Mouse (Mus musculus): ENCODE data around the gene Phtf2.

The Phtf2 gene

GRCm38 (mm10) chr5:20881915-20882800 is at the start of gene Phtf2, which contains the start of gene Tmem60:
Phtf2 (minus strand) TSS chr5:20882124.
Tmem60 (plus strand) TSS chr5:20882191.
- peak; percentile 99 to 100 for DNase-seq

DNA sequence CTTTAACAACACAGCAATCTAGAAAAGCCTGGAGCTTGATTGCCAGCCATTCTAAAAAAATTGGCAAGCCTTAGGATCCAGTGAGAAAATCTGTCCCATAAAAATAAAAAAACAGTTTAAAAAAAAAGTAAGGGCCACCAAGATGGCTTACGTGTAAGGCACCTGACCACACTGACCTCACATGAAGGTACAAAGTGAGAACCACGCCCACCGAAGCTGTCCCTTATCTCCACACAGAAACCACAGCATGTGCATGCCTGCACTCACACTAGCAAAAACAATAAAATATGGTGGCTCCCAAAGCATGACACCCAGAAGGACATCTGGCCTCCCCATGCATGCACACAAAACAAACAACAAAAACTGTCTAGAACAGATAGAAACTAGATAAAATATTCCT is 49.4 kb upstream of the Phtf2 start:
- DNase-seq = no peak

GRCm38 (mm10) chr5:20930430-20930829 is 48.5 kb upstream of the Phtf2 start:
- DNase-seq = no peak

- DNase-seq = no peak
Measured at GRCm38 (mm10) chr5:20929669-20930151, 47.8 kb upstream of the Phtf2 start.

- DNase-seq = no peak
Measured at GRCm38 (mm10) chr5:20925451-20925850, 43.5 kb upstream of the Phtf2 start.

DNA sequence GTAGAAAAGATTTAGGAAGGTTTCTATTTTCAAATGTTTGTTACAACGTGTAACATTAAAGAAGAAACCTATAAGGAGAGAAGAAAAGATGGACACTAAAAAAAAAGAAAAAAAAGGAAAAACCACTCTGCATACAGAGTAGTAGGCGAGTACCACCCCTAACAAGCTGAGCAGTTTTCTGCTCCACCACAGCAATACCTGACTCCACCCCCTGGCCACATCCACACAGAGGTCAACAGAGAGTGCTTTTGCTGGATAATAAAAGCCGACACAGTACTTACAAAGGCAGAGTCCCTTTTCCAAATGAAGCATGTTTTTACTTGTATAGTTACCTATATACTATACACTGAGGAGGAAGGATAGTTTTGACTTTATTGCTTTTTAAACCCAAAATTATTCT is 42.7 kb upstream of the Phtf2 start:
- DNase-seq = peak in 1 of 2 experiments; percentile 36

DNA sequence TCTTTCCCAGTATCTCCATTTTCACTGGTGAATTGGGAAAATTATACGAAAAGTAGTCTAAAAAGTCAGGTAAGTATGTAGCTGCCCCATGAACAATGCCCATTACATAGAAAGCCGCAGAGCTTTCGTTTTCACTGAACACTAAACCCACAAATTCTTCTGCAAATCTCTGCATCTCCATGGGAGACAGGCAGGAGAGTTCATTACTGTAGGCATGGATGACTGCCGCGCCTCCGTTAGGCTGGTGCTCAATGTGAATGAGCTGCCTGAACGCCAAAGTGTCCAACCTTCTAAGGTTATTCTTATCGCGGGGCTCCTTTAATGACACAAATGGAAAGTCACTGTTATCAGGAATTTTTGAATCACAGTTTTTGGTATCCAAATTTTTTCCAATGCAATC is 37.6 kb upstream of the Phtf2 start:
- no peak for DNase-seq

GRCm38 (mm10) chr5:20918967-20919366 is 37.0 kb upstream of the Phtf2 start:
- no peak for DNase-seq

DNA sequence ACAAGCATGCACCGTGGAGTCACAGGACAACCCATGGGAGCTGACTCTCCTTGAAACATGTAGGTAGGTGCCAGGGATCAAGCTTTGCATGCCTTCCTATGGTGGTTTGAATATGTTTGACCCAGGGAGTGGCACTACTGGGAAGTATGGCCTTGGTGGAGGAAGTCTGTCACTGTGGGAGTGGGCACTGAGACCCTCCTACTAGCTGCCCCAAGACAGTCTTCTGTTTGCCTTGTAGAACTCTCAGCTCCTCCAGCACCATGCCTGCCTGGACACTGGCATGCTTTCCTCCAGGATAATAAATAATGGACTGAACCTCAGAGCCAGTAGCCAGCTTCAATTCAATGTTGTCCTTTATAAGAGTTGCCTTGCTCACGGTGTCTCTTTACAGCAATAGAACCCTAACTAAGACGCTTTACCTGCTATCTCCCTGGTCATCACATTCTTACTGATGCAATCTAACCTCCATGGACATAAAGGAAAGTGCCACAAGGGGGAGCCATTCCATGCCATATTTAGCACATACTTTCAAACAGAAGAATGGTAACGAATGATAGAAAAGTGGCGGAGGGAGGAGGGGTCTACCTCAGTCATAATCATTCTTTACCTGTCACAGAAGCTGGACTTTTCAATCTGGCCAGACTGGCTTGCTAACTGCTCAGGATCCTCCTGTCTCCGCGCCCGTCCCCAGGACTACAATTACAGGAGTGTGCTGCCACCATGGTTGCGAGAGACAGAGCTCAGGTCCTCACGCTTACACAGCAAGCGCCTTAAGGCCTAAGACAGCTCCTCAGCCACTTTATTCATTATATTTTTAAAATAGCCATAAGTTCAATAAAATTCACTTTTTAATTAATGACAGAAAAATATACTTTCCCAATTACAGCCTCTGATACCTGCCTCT is 31.7 kb upstream of the Phtf2 start:
- DNase-seq = peak; percentile 77 to 88

- no peak for DNase-seq
Measured at GRCm38 (mm10) chr5:20911741-20912140, 29.8 kb upstream of the Phtf2 start.

- DNase-seq = no peak
Measured at GRCm38 (mm10) chr5:20906191-20906590, 24.3 kb upstream of the Phtf2 start.

DNA sequence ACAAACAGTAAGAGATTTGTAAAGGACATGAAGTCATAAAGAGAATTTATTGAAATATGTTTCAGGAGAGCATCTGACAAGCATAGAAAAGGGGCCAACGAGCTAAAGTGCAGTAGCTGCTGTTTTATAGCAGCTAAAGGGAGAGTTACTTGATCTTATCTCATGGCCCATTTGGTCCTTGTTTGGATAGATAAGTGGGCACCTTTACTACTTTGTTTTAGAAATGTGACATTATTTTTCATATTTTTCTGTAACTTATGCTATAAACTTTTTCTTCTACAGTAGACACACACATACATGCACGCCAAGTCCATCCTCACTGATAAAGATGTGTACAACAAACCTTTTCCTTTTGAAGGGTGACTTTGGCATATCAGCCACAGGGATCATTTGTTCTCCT is 23.5 kb upstream of the Phtf2 start:
- no peak for DNase-seq

GRCm38 (mm10) chr5:20904647-20905046 is 22.7 kb upstream of the Phtf2 start:
- DNase-seq = no peak

GRCm38 (mm10) chr5:20897446-20898167 is 15.7 kb upstream of the Phtf2 start:
- no peak for DNase-seq

- DNase-seq = no peak
Measured at GRCm38 (mm10) chr5:20884036-20884620, 2.2 kb upstream of the Phtf2 start.

DNA sequence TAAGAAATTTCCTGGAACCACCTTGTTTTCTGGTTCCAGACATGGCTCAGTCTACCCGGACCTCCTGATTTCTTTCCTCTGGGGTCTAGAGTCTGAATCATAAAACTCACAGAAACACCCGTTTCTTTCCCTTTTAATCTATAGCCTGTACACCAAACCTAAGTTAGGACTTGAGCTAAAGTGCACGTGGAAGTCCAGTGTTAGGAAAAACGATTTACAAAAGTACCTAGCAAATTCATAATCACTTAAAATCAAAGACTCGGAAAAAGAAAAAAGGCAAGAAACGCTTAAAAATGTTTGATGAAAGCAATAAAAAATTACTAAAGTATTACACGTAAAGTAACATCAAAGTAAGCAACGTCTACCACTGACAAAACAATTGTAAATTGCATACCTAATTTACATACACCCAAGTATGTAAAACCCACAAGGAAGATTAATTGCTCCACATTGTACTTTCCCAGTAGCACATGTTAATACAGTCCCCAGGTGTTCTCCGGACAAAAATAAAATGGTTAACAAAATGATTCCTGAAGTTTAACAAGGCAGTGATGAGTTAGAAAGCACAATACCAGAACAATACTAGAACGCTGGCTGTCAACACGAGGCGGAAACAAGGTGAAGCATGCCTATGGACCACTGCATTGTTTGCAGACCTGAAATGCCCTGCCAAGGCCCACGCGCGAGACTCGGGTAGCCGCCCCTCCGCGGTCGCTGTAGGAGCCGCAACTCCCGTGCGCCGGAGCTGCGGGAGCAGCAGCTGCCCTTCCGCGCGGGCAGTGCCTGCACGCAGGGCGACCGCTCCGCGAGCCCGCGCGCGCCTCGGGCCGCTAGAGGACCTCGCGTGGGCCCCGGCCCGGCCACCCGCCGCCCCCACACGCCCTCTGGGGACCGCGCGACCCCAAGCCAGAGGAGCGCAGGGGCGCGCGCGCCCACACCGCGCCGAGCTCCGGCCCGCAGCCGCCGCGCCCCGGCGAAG is 838 bp downstream of the Phtf2 start:
- DNase-seq = peak; percentile 46 to 71

DNA sequence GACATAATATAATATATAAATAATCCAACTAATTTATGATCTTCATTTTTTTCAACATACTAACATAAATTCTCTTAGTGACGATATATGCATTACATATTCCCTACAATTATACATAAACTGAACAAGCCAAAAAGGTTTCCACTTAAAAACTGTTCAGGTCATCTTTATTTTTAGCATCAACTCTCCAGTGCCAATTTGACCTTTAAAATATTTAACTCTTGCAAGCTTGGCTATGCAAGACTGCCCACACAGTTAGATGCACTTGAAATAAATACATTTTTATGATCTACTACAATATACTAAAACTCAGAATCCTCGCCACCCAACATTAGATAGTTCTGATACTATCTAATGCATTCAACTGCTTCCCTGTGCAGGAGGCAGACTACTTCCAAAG is 1.5 kb downstream of the Phtf2 start:
- no peak for DNase-seq

DNA sequence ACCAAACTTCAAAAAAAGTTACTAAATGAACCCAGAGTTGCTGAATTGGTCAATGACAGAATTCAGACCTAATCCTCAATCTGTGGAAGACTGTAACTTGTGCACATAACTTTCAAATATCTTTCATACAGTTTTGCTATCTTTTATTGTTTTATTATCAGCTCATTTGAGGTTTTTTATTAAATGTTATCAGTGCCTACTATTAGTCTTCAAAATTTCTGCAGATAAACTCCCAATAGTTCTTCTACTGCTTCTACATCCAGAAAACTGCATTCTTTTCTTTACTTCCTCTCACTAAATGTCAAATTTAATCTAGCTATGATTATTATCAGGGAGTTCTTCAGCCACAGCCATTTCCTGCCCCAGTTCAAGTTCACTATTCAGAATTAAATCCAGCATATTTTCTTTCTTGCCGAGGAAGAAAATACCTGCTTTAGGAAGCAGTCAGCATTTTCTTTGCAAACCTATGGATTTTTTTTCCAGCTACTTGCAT is 4.9 kb downstream of the Phtf2 start:
- no peak for DNase-seq

GRCm38 (mm10) chr5:20873146-20873545 is 8.8 kb downstream of the Phtf2 start:
- no peak for DNase-seq

DNA sequence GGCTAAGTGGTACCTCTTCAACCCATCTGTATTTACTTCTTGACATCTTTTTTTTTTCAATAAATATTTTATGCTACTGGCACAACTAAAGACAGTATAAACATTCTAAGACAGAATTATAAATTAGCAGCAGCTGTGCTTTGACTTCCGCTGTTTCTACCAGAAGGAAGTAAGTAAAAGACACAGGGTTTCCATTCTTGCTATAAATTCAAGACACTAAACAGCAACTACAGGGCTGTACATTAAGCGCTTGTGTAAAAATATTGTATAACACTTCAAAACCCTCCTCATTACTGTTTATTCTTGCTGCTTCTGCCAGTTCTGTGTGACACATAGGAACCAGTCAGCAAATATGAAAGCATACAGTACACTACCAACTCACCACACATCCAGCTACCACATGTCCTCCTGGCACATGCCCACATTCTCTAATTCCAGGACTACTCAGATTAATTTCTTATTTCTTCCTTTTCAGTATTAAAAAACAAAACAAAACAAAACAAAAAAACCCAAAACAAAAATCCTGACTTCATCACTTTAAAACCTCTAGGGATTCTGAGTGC is 16.6 kb downstream of the Phtf2 start:
- DNase-seq = no peak

Measured in kidney, postnatal 36 days (tissue).